Mouse (Mus musculus): ENCODE data around the gene Tbc1d10c. TPM values are rescaled to one million over a fixed set of nuclear protein-coding genes. Genes with fewer than 3 reads are reported as not detected.

Gene Tbc1d10c
- 2.0 and 2.3 TPM in 2 replicates for polyA plus RNA-seq (2015; fragmentation: Nextera tagmentation; extraction: Ambion mirVana)

DNA sequence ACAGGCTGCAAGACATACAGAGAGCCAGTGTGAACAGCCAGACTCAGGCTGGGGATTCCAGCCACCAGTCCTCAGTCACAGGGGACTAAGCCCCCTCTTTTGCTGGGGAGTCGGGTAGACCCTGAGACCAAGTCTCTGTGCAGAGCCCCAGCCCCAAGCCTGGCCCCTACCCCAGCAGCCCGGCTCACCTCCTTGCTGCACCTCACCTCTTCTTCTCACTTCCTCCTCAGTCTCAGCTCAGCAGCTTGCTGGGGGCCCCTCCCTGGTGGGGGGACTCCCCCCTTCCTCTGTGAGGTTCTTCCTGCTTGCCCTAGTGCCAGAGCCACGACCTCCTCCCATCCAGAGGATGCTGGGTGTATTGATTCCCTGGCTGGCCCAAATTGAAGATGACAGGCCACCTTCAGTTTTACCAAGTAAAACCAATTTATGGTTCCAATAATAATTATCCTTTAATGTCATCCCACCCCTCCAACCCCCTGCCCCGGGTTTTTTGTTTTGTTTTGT, at the start of gene Tbc1d10c:
TSS of gene Tbc1d10c (minus strand) at position 454 of the 504 bp plus-strand sequence.
- H3K36me3 ChIP-seq (ENCODE audit: control insufficient read depth, insufficient read depth): peaks cover 22% of the 10 kb centered on the region
- H3K4me2 ChIP-seq (replicated peaks; ENCODE audit: low read depth): peak within 1 kb of the TSS; percentile 75
- peaks cover 9% of the 10 kb centered on the region for H3K4me1 ChIP-seq (replicated peaks; ENCODE audit: control insufficient read depth, insufficient read depth, low read length)
- H3K27me3 ChIP-seq (replicated peaks; ENCODE audit: control insufficient read depth, insufficient read depth, low read length): no peaks in the 10 kb centered on the region
- WGBS: 41% methylated on average over 4 of the region's 4 CpGs
- H3K4me3 ChIP-seq (ENCODE audit: low read depth, low read length): peak within 1 kb of the TSS; percentile 93
- TF ChIP-seq CTCF (IDR thresholded peaks at IDR 0.05; ENCODE audit: low read depth): no peak
- peak within 1 kb of the TSS; percentile 92 for H3K9ac ChIP-seq (ENCODE audit: low read depth, low read length)
- no peaks in the 10 kb centered on the region for H3K9me3 ChIP-seq (ENCODE audit: control insufficient read depth)
- H3K27ac ChIP-seq (ENCODE audit: low read depth, low read length): peak within 1 kb of the TSS; percentile 94
- ATAC-seq: no peak

DNA sequence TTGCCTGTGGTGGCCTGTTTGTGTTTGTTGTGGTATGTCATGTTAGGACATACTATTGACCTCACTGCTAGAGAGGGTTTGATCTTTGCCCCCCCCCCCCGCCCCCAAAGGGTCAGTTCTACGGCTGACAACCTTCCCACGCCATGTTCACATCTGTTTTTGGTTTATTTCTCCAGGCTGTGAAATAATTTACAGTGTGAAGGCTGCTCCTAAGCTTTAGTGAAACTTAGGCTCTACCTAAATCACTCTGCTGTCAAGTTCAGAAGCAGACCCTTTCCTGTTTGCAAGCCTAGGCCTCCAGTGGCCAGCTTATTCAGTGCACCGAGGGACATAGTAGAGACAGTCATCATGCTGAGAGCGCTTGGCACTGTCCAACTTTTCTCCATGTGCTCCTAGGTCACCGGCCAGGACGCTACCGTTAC, 49.2 kb upstream of the Tbc1d10c start:
- no peak for ATAC-seq
- no peak overlapping the region for H3K27ac ChIP-seq (ENCODE audit: low read depth, low read length)
- no peak for TF ChIP-seq CTCF (IDR thresholded peaks at IDR 0.05; ENCODE audit: low read depth)
- 59% methylated on average over 8 of the region's 8 CpGs for WGBS
- H3K9ac ChIP-seq (ENCODE audit: low read depth, low read length): no peak overlapping the region
- H3K27me3 ChIP-seq (replicated peaks; ENCODE audit: control insufficient read depth, insufficient read depth, low read length): no peaks in the 10 kb centered on the region
- no peak overlapping the region for H3K4me3 ChIP-seq (ENCODE audit: low read depth, low read length)
- H3K4me2 ChIP-seq (replicated peaks; ENCODE audit: low read depth): no peak overlapping the region
- H3K36me3 ChIP-seq (ENCODE audit: control insufficient read depth, insufficient read depth): no peaks in the 10 kb centered on the region
- no peaks in the 10 kb centered on the region for H3K9me3 ChIP-seq (ENCODE audit: control insufficient read depth)
- no peaks in the 10 kb centered on the region for H3K4me1 ChIP-seq (replicated peaks; ENCODE audit: control insufficient read depth, insufficient read depth, low read length)

DNA sequence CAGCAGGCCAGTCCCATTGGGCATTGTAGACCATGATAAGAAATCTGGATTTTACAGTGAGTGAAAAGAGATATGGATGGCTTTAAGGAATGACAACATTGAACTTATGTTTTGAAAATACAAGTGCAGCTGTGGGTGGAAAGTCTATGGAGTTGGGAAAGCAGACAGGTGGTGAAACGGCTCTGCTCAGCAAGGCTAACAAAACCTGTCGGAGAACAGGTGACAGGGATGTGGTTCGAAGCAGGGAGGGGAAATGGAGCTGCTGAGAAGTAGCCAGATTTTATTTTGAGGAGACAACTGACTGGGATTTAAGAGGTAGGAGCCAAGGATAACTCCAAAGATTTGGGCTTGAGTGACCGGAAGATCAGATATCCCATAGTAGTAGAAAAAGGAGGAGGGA, 43.5 kb upstream of the Tbc1d10c start:
- no peak overlapping the region for H3K4me3 ChIP-seq (ENCODE audit: low read depth, low read length)
- no peaks in the 10 kb centered on the region for H3K36me3 ChIP-seq (ENCODE audit: control insufficient read depth, insufficient read depth)
- peaks cover 5% of the 10 kb centered on the region; the same call in 1 of the 2 replicates for H3K4me1 ChIP-seq (replicated peaks; ENCODE audit: control insufficient read depth, insufficient read depth, low read length)
- no peak for TF ChIP-seq CTCF (IDR thresholded peaks at IDR 0.05; ENCODE audit: low read depth)
- H3K27me3 ChIP-seq (replicated peaks; ENCODE audit: control insufficient read depth, insufficient read depth, low read length): no peaks in the 10 kb centered on the region
- H3K27ac ChIP-seq (ENCODE audit: low read depth, low read length): no peak overlapping the region
- H3K9ac ChIP-seq (ENCODE audit: low read depth, low read length): no peak overlapping the region
- no peak for ATAC-seq
- 67% methylated on average over 4 of the region's 4 CpGs for WGBS
- H3K9me3 ChIP-seq (ENCODE audit: control insufficient read depth): no peaks in the 10 kb centered on the region
- no peak overlapping the region for H3K4me2 ChIP-seq (replicated peaks; ENCODE audit: low read depth)

DNA sequence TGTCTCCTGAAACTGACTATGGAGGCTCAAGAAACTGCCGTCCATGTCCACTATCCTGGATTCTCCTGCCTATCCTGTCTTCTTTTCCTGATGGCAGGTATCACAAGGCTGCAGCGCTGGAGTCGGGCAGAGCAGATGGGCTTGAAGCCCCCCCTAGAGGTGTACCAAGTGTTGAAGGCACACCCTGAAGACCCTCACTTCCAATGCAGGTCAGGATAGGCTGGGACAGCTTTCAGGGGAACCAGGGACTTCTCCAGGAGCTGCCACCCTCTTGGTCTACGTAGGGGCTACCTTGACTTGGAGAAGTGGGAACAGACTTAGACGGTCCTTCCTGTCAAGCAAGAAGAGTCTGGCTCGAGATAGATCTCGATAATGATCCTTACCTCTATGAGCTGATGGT, 41.6 kb upstream of the Tbc1d10c start:
- peak overlapping the region; percentile 84 for H3K4me2 ChIP-seq (replicated peaks; ENCODE audit: low read depth)
- no peak for ATAC-seq
- peaks cover 7% of the 10 kb centered on the region for H3K4me1 ChIP-seq (replicated peaks; ENCODE audit: control insufficient read depth, insufficient read depth, low read length)
- H3K36me3 ChIP-seq (ENCODE audit: control insufficient read depth, insufficient read depth): no peaks in the 10 kb centered on the region
- 82% methylated on average over 7 of the region's 7 CpGs for WGBS
- peak overlapping the region; percentile 89; the same call in 1 of the 2 replicates for H3K27ac ChIP-seq (ENCODE audit: low read depth, low read length)
- peak overlapping the region; percentile 63; the same call in 1 of the 2 replicates for H3K9ac ChIP-seq (ENCODE audit: low read depth, low read length)
- no peak for TF ChIP-seq CTCF (IDR thresholded peaks at IDR 0.05; ENCODE audit: low read depth)
- H3K27me3 ChIP-seq (replicated peaks; ENCODE audit: control insufficient read depth, insufficient read depth, low read length): no peaks in the 10 kb centered on the region
- H3K4me3 ChIP-seq (ENCODE audit: low read depth, low read length): no peak overlapping the region
- H3K9me3 ChIP-seq (ENCODE audit: control insufficient read depth): no peaks in the 10 kb centered on the region

DNA sequence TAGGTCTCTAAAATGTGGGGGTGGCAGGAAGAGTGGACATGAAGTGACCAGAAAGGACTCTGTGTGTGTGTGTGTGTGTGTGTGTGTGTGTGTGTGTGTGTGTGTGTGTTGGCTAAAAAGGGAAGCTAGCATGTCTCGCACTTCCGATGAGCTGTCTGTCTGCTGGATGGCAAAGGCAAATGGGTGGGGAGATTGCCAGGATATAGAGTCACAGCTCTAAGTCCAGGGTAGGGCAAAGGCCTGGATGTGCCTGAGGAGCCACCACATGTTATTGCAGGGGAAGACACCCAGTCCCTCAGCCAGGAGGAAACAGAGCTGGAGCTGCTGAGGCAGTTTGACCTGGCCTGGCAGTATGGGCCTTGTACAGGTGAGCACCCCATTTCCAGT, 41.1 kb upstream of the Tbc1d10c start:
- peaks cover 7% of the 10 kb centered on the region for H3K4me1 ChIP-seq (replicated peaks; ENCODE audit: control insufficient read depth, insufficient read depth, low read length)
- WGBS: 18% methylated on average over 2 of the region's 2 CpGs
- ATAC-seq: peak; percentile 65
- no peaks in the 10 kb centered on the region for H3K27me3 ChIP-seq (replicated peaks; ENCODE audit: control insufficient read depth, insufficient read depth, low read length)
- TF ChIP-seq CTCF (IDR thresholded peaks at IDR 0.05; ENCODE audit: low read depth): no peak
- H3K27ac ChIP-seq (ENCODE audit: low read depth, low read length): peak overlapping the region; percentile 89
- H3K4me3 ChIP-seq (ENCODE audit: low read depth, low read length): peak overlapping the region; percentile 53
- H3K36me3 ChIP-seq (ENCODE audit: control insufficient read depth, insufficient read depth): no peaks in the 10 kb centered on the region
- no peaks in the 10 kb centered on the region for H3K9me3 ChIP-seq (ENCODE audit: control insufficient read depth)
- peak overlapping the region; percentile 63 for H3K9ac ChIP-seq (ENCODE audit: low read depth, low read length)
- peak overlapping the region; percentile 84 for H3K4me2 ChIP-seq (replicated peaks; ENCODE audit: low read depth)

DNA sequence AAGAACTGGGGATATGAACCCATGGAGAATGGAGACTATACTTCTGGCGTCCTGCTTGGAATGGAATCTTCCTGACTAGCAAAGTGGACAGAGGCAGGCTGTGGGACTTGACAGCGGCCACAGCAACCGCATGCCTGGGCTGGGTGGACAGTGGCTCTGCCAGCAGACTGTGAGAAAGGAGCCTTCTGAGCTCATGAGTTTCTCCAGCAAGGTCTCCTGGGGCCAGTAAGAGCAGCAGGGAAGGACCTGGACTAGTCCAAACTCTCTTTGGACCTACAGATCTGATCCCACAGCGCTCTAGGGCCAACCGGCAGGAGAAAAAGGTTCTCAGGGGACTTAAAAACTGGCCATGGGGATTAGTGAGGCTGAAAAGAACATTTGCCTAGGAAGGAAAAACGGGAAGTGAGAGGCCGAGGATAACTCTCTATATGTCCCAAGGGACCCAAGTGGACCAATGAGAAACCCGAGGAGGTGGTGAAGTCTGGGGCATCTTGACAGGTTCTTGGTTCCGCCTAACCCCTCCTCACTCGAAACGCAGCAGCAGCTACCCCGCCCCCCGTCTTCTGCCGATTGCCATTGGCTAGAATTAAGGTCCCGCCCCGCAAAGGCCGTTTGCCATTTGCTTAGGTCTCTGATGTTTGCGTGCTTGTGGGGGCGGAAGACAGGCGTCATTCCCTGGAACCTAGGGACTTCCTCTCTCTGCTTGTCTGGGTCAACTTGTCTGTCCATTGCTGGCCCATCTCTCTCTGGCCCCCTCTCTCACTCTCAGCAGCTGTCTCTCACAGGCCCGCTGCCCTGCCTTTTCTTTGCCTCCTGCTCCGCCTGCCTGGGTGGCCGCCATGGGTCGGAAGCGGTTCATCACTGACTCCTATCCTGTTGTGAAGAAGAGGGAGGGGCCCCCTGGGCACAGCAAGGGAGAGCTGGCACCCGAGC, 40.4 kb upstream of the Tbc1d10c start, which contains the start of gene Pold4:
TSS of gene Pold4 (plus strand) at position 647 of the 933 bp plus-strand sequence.
- peak within 1 kb of the TSS; percentile 53 for H3K4me3 ChIP-seq (ENCODE audit: low read depth, low read length)
- peak within 1 kb of the TSS; percentile 63 for H3K9ac ChIP-seq (ENCODE audit: low read depth, low read length)
- H3K9me3 ChIP-seq (ENCODE audit: control insufficient read depth): no peaks in the 10 kb centered on the region
- H3K4me2 ChIP-seq (replicated peaks; ENCODE audit: low read depth): peak within 1 kb of the TSS; percentile 84
- no peaks in the 10 kb centered on the region for H3K36me3 ChIP-seq (ENCODE audit: control insufficient read depth, insufficient read depth)
- TF ChIP-seq CTCF (IDR thresholded peaks at IDR 0.05; ENCODE audit: low read depth): no peak
- H3K27ac ChIP-seq (ENCODE audit: low read depth, low read length): peak within 1 kb of the TSS; percentile 89
- H3K4me1 ChIP-seq (replicated peaks; ENCODE audit: control insufficient read depth, insufficient read depth, low read length): peaks cover 7% of the 10 kb centered on the region
- ATAC-seq: peak; percentile 82
- 13% methylated on average over 26 of the region's 26 CpGs for WGBS
- no peaks in the 10 kb centered on the region for H3K27me3 ChIP-seq (replicated peaks; ENCODE audit: control insufficient read depth, insufficient read depth, low read length)
